Mouse (Mus musculus) thymus, adult 2 months (tissue): ENCODE data around the gene Inava. TPM values are rescaled to one million over a fixed set of nuclear protein-coding genes. Genes with fewer than 3 reads are reported as not detected.

Experiments used
- DNase-seq: peaks from one replicate; pipeline ENCODE4 v3.0.0; 2021
- H3K27ac ChIP-seq: fragments of 200-500 bp; 2 replicates; pipeline ENCODE4 v1.5.1; 2012; ENCODE audit warnings: low read length, control low read depth; ENCODE audit not compliant: control insufficient read depth, insufficient read depth
- H3K27me3 ChIP-seq: fragments of 200-500 bp; 2 replicates; pipeline ENCODE4 v1.6.1; 2012; ENCODE audit warnings: mild to moderate bottlenecking, low read length, moderate library complexity, mixed read lengths; ENCODE audit not compliant: control insufficient read depth, insufficient read depth
- H3K36me3 ChIP-seq: fragments of 200-500 bp; 2 replicates; pipeline ENCODE4 v1.6.1; 2012; ENCODE audit warnings: mild to moderate bottlenecking, low read length, moderate library complexity; ENCODE audit not compliant: control insufficient read depth, insufficient read depth
- H3K4me1 ChIP-seq: fragments of 200-500 bp; replicated peaks from 2 replicates; pipeline ENCODE4 v1.6.1; 2012; ENCODE audit warnings: low read length; ENCODE audit not compliant: control insufficient read depth, insufficient read depth
- H3K4me3 ChIP-seq: fragments of 200-500 bp; 2 replicates; pipeline ENCODE4 v1.5.1; 2012; ENCODE audit warnings: mild to moderate bottlenecking, low read length, control low read depth, moderate library complexity; ENCODE audit not compliant: control insufficient read depth, insufficient read depth
- CTCF ChIP-seq: fragments of 200-500 bp; IDR thresholded peaks from 2 replicates; pipeline ENCODE4 v1.5.1; 2012; ENCODE audit warnings: mild to moderate bottlenecking, control low read depth, low read length, moderate library complexity, borderline replicate concordance; ENCODE audit not compliant: control insufficient read depth, poor library complexity, insufficient read depth; ENCODE audit errors: extremely low read depth
- POLR2A ChIP-seq: fragments of 200-500 bp; IDR thresholded peaks from 2 replicates; pipeline ENCODE4 v1.6.1; 2012; ENCODE audit warnings: mild to moderate bottlenecking, low read length, control low read depth, moderate library complexity; ENCODE audit not compliant: control insufficient read depth, poor library complexity, insufficient read depth; ENCODE audit errors: extremely low read depth
- WGBS: fragments of 180-500 bp; shearing (Covaris S2); methylation state at CpG from one replicate; pipeline ENCODE4 v1.1.7; 2018; 5-methylcytosine and 5-hydroxymethylcytosine counted together
- polyA plus RNA-seq: library from polyadenylated mRNA; depleted of rRNA; stranded (reverse); fragments of >200 nt; gene quantifications from 2 replicates; pipeline ENCODE4 v1.2.3, GENCODE M21; 2012

The Inava gene
- polyA plus RNA-seq, 1 experiment: 9.7 TPM

DNA sequence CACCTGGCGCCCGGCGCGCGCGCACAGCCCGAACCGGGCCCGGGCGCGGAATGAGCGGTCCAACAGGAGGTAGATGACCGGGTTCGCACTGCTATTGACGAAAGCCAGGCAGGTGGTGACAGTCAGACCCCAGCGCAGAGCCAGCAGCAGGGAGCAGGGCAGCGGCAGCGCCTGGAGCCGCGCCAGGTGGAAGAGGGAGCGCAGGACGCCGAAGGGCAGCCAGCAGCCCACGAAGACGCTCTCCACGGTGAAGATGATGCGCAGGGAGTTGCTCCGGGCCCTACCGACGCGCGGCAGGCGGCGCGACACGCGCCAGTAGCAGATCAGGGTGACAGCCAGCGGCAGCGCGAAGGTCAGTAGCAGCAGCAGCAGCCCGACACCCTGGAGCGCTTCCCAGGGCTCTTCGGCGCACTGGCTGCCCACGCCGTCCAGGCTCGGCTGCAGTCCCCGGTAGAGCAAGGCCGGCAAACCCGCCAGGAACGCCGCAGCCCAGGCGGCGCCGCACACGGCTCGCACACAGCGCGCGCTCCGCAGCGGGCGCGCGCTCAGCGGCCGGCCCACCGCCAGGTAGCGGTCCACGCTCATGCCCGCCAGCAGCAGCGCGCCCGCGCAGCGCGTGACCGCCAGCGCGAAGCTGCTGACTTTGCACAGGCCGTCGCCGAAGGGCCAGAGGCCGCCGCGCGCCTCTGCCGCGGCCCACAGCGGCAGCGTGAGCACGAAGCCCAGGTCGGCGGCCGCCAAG is 26.0 kb upstream of the Inava start:
- peaks cover 62% of the 10 kb centered on the region for H3K4me1 ChIP-seq
- 0 out of 2 replicates have a peak, but pooled peaks have one; percentile 45 for TF ChIP-seq CTCF
- TF ChIP-seq POLR2A: no peak
- H3K27me3 ChIP-seq: peaks cover 5% of the 10 kb centered on the region; the same call in 1 of the 2 replicates
- WGBS: under 1% methylated on average over 95 of the region's 95 CpGs
- H3K27ac ChIP-seq: no peak overlapping the region
- no peaks in the 10 kb centered on the region for H3K36me3 ChIP-seq
- H3K4me3 ChIP-seq: peak overlapping the region; percentile 52
- peak; percentile 37 for DNase-seq

GRCm38 (mm10) chr1:136259543-136259892 is 25.5 kb upstream of the Inava start:
- Histone ChIP-seq H3K27ac (no peak overlapping the region), H3K4me3 (peak overlapping the region; percentile 52), H3K4me1 (peaks cover 67% of the 10 kb centered on the region), H3K36me3 (no peaks in the 10 kb centered on the region), H3K27me3 (peaks cover 5% of the 10 kb centered on the region; the same call in 1 of the 2 replicates)
- TF ChIP-seq POLR2A (no peak), CTCF (no peak)
- 1% methylated on average over 16 of the region's 16 CpGs for WGBS
- DNase-seq: no peak

GRCm38 (mm10) chr1:136258495-136258894 is 24.4 kb upstream of the Inava start:
- no peaks in the 10 kb centered on the region for H3K36me3 ChIP-seq
- 8% methylated on average over 9 of the region's 9 CpGs for WGBS
- no peak overlapping the region for H3K27ac ChIP-seq
- peak; percentile 45 for DNase-seq
- H3K27me3 ChIP-seq: peaks cover 5% of the 10 kb centered on the region; the same call in 1 of the 2 replicates
- no peak overlapping the region for H3K4me3 ChIP-seq
- no peak for TF ChIP-seq POLR2A
- TF ChIP-seq CTCF: no peak
- H3K4me1 ChIP-seq: peaks cover 67% of the 10 kb centered on the region

DNA sequence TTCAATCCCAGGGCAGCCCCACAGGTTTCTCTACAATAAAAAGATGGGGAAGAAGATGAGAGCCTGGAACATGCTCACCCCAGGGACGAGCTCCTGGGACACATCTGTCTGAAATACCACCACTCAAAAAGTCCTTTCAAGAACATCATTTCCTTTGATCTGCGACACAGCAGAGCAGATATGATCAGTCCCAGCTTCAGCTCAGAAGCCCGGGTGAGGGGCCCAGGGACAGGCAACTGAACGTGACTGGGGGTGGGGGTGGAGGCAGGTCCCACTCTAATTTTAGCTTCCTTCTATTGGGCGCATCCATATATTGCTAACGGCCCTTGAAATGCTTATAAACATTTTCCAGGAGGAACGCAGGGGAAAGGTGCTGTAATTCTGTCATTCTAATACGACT is 21.6 kb upstream of the Inava start:
- Histone ChIP-seq H3K27ac (no peak overlapping the region), H3K27me3 (peaks cover 5% of the 10 kb centered on the region; the same call in 1 of the 2 replicates), H3K4me3 (no peak overlapping the region), H3K4me1 (peaks cover 58% of the 10 kb centered on the region), H3K36me3 (no peaks in the 10 kb centered on the region)
- WGBS: 7% methylated on average over 8 of the region's 8 CpGs
- TF ChIP-seq POLR2A: no peak
- no peak for TF ChIP-seq CTCF
- DNase-seq: no peak

DNA sequence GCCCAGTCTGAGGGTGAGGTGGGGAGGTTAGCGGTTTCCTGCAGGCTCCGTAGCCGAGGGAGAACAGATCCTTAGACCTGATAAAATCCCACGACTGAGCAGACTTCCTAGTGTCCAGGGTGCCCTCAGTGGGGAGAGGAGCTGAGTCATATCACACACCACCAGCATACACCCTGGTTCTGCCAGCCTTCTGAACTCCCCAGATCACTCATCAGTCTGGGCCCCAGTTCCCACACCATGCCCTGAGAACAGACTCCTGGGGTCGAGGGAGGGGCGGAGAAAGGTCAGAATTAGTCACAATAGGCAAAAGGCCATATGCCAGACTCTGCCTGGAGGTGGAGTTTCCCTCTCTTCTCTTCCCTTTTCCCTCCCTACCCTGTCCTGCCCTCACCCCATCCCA is 21.1 kb upstream of the Inava start:
- Histone ChIP-seq H3K4me3 (peak overlapping the region; percentile 12; the same call in 1 of the 2 replicates), H3K4me1 (peaks cover 53% of the 10 kb centered on the region), H3K27me3 (peaks cover 5% of the 10 kb centered on the region; the same call in 1 of the 2 replicates), H3K27ac (no peak overlapping the region), H3K36me3 (no peaks in the 10 kb centered on the region)
- TF ChIP-seq CTCF (no peak), POLR2A (no peak)
- no peak for DNase-seq
- 0% methylated on average over 6 of the region's 6 CpGs for WGBS

GRCm38 (mm10) chr1:136254503-136255065 is 20.5 kb upstream of the Inava start:
- 9% methylated on average over 10 of the region's 10 CpGs for WGBS
- no peak for DNase-seq
- H3K27ac ChIP-seq: no peak overlapping the region
- TF ChIP-seq CTCF: no peak
- TF ChIP-seq POLR2A: no peak
- H3K27me3 ChIP-seq: peaks cover 2% of the 10 kb centered on the region; the same call in 1 of the 2 replicates
- H3K36me3 ChIP-seq: no peaks in the 10 kb centered on the region
- peaks cover 51% of the 10 kb centered on the region for H3K4me1 ChIP-seq
- no peak overlapping the region for H3K4me3 ChIP-seq

GRCm38 (mm10) chr1:136253472-136253871 is 19.4 kb upstream of the Inava start:
- Histone ChIP-seq H3K27ac (peak overlapping the region; percentile 20; the same call in 1 of the 2 replicates), H3K4me3 (no peak overlapping the region), H3K4me1 (peaks cover 49% of the 10 kb centered on the region), H3K27me3 (no peaks in the 10 kb centered on the region; the same call in 1 of the 2 replicates), H3K36me3 (no peaks in the 10 kb centered on the region)
- TF ChIP-seq POLR2A: no peak
- TF ChIP-seq CTCF: no peak
- DNase-seq: peak; percentile 56
- 2% methylated on average over 2 of the region's 2 CpGs for WGBS
